Mouse (Mus musculus) CH12.LX (cell line): ENCODE measurements around the gene Dock10. TPM values are rescaled to one million over a fixed set of nuclear protein-coding genes. Genes with fewer than 3 reads are reported as not detected.

Experiments used
- DNase-seq: peaks from one replicate; pipeline ENCODE4 v3.0.0-alpha.2; 2013; ENCODE audit errors: extremely low read depth
- H3K27ac ChIP-seq: 2 replicates; pipeline ENCODE4 v1.5.1; 2012; ENCODE audit warnings: low read depth, mild to moderate bottlenecking, control low read depth, moderate library complexity; ENCODE audit not compliant: insufficient read depth
- H3K27me3 ChIP-seq: replicated peaks from 2 replicates; pipeline ENCODE3; 2012; ENCODE audit warnings: inconsistent platforms
- H3K36me3 ChIP-seq, 2 experiments: replicated peaks in 1 of 2; 2 replicates each; pipeline versions ENCODE3 to v1.6.1; 2012; ENCODE audit warnings: inconsistent platforms in 1 of 2, low read length in 1 of 2, mild to moderate bottlenecking in 1 of 2, mixed read lengths in 1 of 2, moderate library complexity in 1 of 2; ENCODE audit not compliant: control insufficient read depth in 1 of 2, insufficient read depth in 1 of 2
- H3K4me1 ChIP-seq, 2 experiments: 2 replicates each; pipeline ENCODE4 v1.6.1; 2012; ENCODE audit warnings: inconsistent platforms in 1 of 2, moderate library complexity in 1 of 2; ENCODE audit not compliant: insufficient read depth in 2 of 2, control insufficient read depth in 1 of 2
- H3K4me2 ChIP-seq: 2 replicates; pipeline ENCODE4 v1.6.1; 2012; ENCODE audit warnings: low read depth, mild to moderate bottlenecking, control low read depth; ENCODE audit not compliant: poor library complexity, insufficient read depth, severe bottlenecking
- H3K4me3 ChIP-seq, 3 experiments: fragments of 150-350 bp in 1 of 3; sonication (generic) in 1 of 3; replicated peaks in 1 of 3; 2 replicates each; pipeline versions ENCODE3 to v1.5.1; 2011 to 2012; ENCODE audit warnings: low read depth in 2 of 3, low read length in 2 of 3, mild to moderate bottlenecking in 2 of 3, moderate library complexity in 2 of 3, control low read depth in 1 of 3, improper control_type of control experiment in 1 of 3, inconsistent platforms in 1 of 3, mixed read lengths in 1 of 3; ENCODE audit not compliant: poor library complexity in 1 of 3
- H3K79me2 ChIP-seq: replicated peaks from 2 replicates; pipeline ENCODE4 v1.6.1; 2012; ENCODE audit warnings: mild to moderate bottlenecking, moderate library complexity; ENCODE audit not compliant: control insufficient read depth, poor library complexity, insufficient read depth, severe bottlenecking; ENCODE audit errors: extremely low read depth
- H3K9ac ChIP-seq: 2 replicates; pipeline ENCODE4 v1.6.1; 2012; ENCODE audit warnings: low read depth, mild to moderate bottlenecking, control low read depth, moderate library complexity; ENCODE audit not compliant: insufficient read depth
- H3K9me3 ChIP-seq: replicated peaks from 2 replicates; pipeline ENCODE3; 2012; ENCODE audit warnings: low read length, inconsistent platforms, mixed read lengths
- CTCF ChIP-seq, 2 experiments: IDR thresholded peaks in 1 of 2; conservative IDR thresholded peaks in 1 of 2; 2 replicates each; pipeline ENCODE4 v1.5.1; 2011 to 2012; ENCODE audit warnings: low read depth in 2 of 2, low read length in 2 of 2, improper control_type of control experiment in 1 of 2, inconsistent platforms in 1 of 2, mild to moderate bottlenecking in 1 of 2, moderate library complexity in 1 of 2
- ELF1 ChIP-seq: IDR thresholded peaks from 2 replicates; pipeline ENCODE4 v1.6.1; 2014; ENCODE audit warnings: low read depth, mild to moderate bottlenecking, inconsistent platforms, low read length, improper control_type of control experiment
- ETS1 ChIP-seq: conservative IDR thresholded peaks from 2 replicates; pipeline ENCODE4 v1.6.1; 2012; ENCODE audit warnings: low read depth, mild to moderate bottlenecking, inconsistent platforms, low read length, improper control_type of control experiment, moderate library complexity
- JUN ChIP-seq: IDR thresholded peaks from 2 replicates; pipeline ENCODE4 v1.6.1; 2011; ENCODE audit warnings: low read depth, mild to moderate bottlenecking, low read length, improper control_type of control experiment, moderate library complexity; ENCODE audit not compliant: insufficient read depth
- KAT2A ChIP-seq: IDR thresholded peaks from 2 replicates; pipeline ENCODE4 v1.6.1; 2012; ENCODE audit warnings: low read length, improper control_type of control experiment, inconsistent platforms; ENCODE audit not compliant: insufficient replicate concordance
- MAZ ChIP-seq: IDR thresholded peaks from 2 replicates; pipeline ENCODE4 v1.6.1; 2012; ENCODE audit warnings: low read depth, mild to moderate bottlenecking, inconsistent platforms, low read length, improper control_type of control experiment, moderate library complexity
- MEF2A ChIP-seq: IDR thresholded peaks from 2 replicates; pipeline ENCODE4 v1.6.1; 2014; ENCODE audit warnings: low read depth, mild to moderate bottlenecking, inconsistent platforms, low read length, improper control_type of control experiment, borderline replicate concordance
- MXI1 ChIP-seq: IDR thresholded peaks from 2 replicates; pipeline ENCODE4 v1.6.1; 2011; ENCODE audit warnings: mild to moderate bottlenecking, low read depth, low read length, improper control_type of control experiment
- POLR2AphosphoS2 ChIP-seq: IDR thresholded peaks from 2 replicates; pipeline ENCODE4 v1.6.1; 2011; ENCODE audit warnings: low read depth, low read length, improper control_type of control experiment
- RAD21 ChIP-seq: IDR thresholded peaks from 2 replicates; pipeline ENCODE4 v1.6.1; 2011; ENCODE audit warnings: low read depth, mild to moderate bottlenecking, low read length, improper control_type of control experiment, moderate library complexity
- RCOR1 ChIP-seq: conservative IDR thresholded peaks from 2 replicates; pipeline ENCODE4 v1.6.1; 2012; ENCODE audit warnings: low read depth, mild to moderate bottlenecking, inconsistent platforms, low read length, improper control_type of control experiment
- SIN3A ChIP-seq: IDR thresholded peaks from 2 replicates; pipeline ENCODE4 v1.6.1; 2012; ENCODE audit warnings: low read length, improper control_type of control experiment, inconsistent platforms
- SMC3 ChIP-seq: IDR thresholded peaks from 2 replicates; pipeline ENCODE4 v1.6.1; 2011; ENCODE audit warnings: low read depth, low read length, improper control_type of control experiment
- ZC3H11A ChIP-seq: IDR thresholded peaks from 2 replicates; pipeline ENCODE4 v1.6.1; 2012; ENCODE audit warnings: low read depth, mild to moderate bottlenecking, inconsistent platforms, low read length, improper control_type of control experiment
- ZMIZ1 ChIP-seq: IDR thresholded peaks from 2 replicates; pipeline ENCODE4 v1.6.1; 2012; ENCODE audit warnings: low read depth, mild to moderate bottlenecking, inconsistent platforms, low read length, improper control_type of control experiment
- dilution Hi-C: fragments of 300-500 bp; cut with MboI; formaldehyde crosslinking; loops from 2 replicates; pipeline ENCODE4 v1.14.3; 2020; ENCODE audit warnings: low sequenced_read_pairs; ENCODE audit not compliant: extremely low pct_unique_long_range_greater_than_20kb, extremely low pct_ligation_motif_present
- in situ Hi-C: fragments of 300-500 bp; cut with MboI; formaldehyde crosslinking; loops from 3 replicates; pipeline ENCODE4 v1.14.3; 2019; ENCODE audit warnings: low sequenced_read_pairs, low pct_ligation_motif_present, low pct_unique_long_range_greater_than_20kb, mixed read lengths
- polyA plus RNA-seq: library from polyadenylated mRNA; unstranded; fragments of >175 nt; gene quantifications from 2 replicates; pipeline ENCODE4 v1.2.1, GENCODE M21; 2012; ENCODE audit warnings: low read depth; ENCODE audit not compliant: insufficient read length
- total RNA-seq, 2 experiments: library from RNA; depleted of rRNA; stranded (reverse); fragments of 300-350 nt in 1 of 2; fragments of >200 nt in 1 of 2; gene quantifications; 2 replicates each; pipeline ENCODE4 v1.2.3; 2012 to 2014

Dock10 gene
- total and polyA plus RNA-seq, 3 experiments: 44.7 to 77.2 (median 62.2) TPM

DNA sequence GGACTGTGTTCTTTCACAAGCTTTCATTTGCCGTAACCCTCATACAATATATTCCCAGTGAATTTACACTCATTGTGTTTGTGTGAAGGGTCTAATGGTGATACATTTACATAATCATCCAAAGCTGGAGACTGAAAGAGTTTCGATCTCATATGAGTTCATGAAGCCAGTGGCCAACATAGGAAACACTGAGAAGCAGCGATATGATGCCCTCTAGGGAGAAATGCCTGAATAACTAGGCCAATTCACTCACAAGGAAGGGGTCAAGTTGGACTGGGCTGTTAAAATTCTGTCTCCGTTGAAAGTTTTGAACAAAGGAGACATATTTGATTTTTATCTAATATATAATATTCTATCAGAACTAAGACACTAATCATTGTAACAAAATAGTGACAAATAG, 30.9 kb downstream of the Dock10 start:
- no peak overlapping the region for H3K27ac ChIP-seq
- H3K4me1 ChIP-seq: peaks cover 6 to 78% of the 10 kb centered on the region in 2 experiments; a peak in 3 of 4 replicates
- DNase-seq: no peak
- dilution Hi-C loops (no loop called here), in situ Hi-C loops (loop anchor here (10.0 kb wide), 2 partner anchors 53 to 133 kb away; no protein-coding TSS in a partner anchor)
- no peak overlapping the region for H3K9ac ChIP-seq
- no peaks in the 10 kb centered on the region for H3K9me3 ChIP-seq
- H3K36me3 ChIP-seq: peaks cover 4 to 44% of the 10 kb centered on the region in 2 experiments
- no peak overlapping the region for H3K4me3 ChIP-seq
- TF ChIP-seq SIN3A (no peak), SMC3 (peak; percentile 50), POLR2AphosphoS2 (no peak), RAD21 (peak; percentile 59), CTCF (conservative IDR thresholded peaks at IDR 0.05 in 1 of 2, IDR thresholded peaks at IDR 0.05 in 1 of 2; ENCODE audit: low read depth in 2 of 2, low read length in 2 of 2) (peak in 1 of 2 experiments; percentile 67; a peak in 2 of 4 replicates), MXI1 (no peak)
- H3K4me2 ChIP-seq: no peak overlapping the region
- no peaks in the 10 kb centered on the region for H3K27me3 ChIP-seq
- peaks cover 21% of the 10 kb centered on the region for H3K79me2 ChIP-seq

DNA sequence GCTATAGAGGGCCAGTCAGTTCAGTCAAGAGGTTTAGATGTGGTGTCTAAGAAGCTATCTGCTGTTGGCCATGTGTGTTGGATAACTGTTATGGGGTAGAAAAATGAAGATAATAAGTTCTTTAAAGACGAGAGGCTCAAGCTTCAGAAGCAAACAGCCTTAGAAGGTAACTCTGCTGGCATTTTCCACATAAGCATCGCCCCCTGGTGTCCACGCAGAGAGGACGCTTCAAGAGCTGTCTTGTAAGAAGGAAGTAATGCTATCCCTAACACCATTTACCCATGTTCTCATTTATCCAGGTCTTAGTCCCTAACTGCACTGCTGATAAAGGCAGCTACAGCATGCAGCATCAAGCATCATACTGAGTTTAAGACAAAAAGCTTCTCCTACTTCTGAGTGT, 35.7 kb downstream of the Dock10 start:
- no peak overlapping the region for H3K27ac ChIP-seq
- in situ Hi-C loops: loop anchor here (10.0 kb wide), 2 partner anchors 48 to 128 kb away; no protein-coding TSS in a partner anchor
- no peaks in the 10 kb centered on the region for H3K27me3 ChIP-seq
- peak; percentile 75 for DNase-seq
- H3K79me2 ChIP-seq: peaks cover 14% of the 10 kb centered on the region; the same call in 1 of the 2 replicates
- H3K4me2 ChIP-seq: no peak overlapping the region
- no peak for TF ChIP-seq RCOR1
- TF ChIP-seq ELF1: peak; percentile 39; the same call in 1 of the 2 replicates
- no peak for TF ChIP-seq ETS1
- no peak for TF ChIP-seq JUN
- TF ChIP-seq MAZ: no peak
- peak; percentile 28; the same call in 1 of the 2 replicates for TF ChIP-seq MEF2A
- TF ChIP-seq SMC3: peak; percentile 94
- peak; percentile 23; the same call in 1 of the 2 replicates for TF ChIP-seq ZC3H11A
- TF ChIP-seq ZMIZ1: no peak
- TF ChIP-seq RAD21: peak; percentile 84
- TF ChIP-seq CTCF (conservative IDR thresholded peaks at IDR 0.05 in 1 of 2, IDR thresholded peaks at IDR 0.05 in 1 of 2; ENCODE audit: low read depth in 2 of 2, low read length in 2 of 2): peak; percentile 83 to 88
- no peak for TF ChIP-seq KAT2A
- peaks cover 0 to 66% of the 10 kb centered on the region in 2 experiments; a peak in 2 of 4 replicates for H3K4me1 ChIP-seq
- H3K36me3 ChIP-seq: peaks cover 5 to 68% of the 10 kb centered on the region in 2 experiments
- H3K9ac ChIP-seq: no peak overlapping the region
- H3K9me3 ChIP-seq: no peaks in the 10 kb centered on the region
- no peak overlapping the region for H3K4me3 ChIP-seq
- dilution Hi-C loops: no loop called here
